Mouse (Mus musculus): Measurements from ENCODE around the gene Rnpep. TPM values are rescaled to one million over a fixed set of nuclear protein-coding genes. Genes with fewer than 3 reads are reported as not detected.
A peak's percentile ranks its signal among the peaks of the same experiment; 100 is the strongest.

Gene Rnpep
- polyA plus RNA-seq, 1 experiment from 2014 or later, result 20.0 TPM

- 4% methylated on average over 13 of the region's 13 CpGs for WGBS (ENCODE audit: insufficient replicate concordance)
- Histone ChIP-seq H3K27me3 (ENCODE audit: insufficient read depth, low read length) (no peaks in the 10 kb centered on the region), H3K4me1 (ENCODE audit: insufficient read depth) (peaks cover 13% of the 10 kb centered on the region), H3K4me2 (ENCODE audit: low read depth, low read length) (peak overlapping the region; percentile 78), H3K27ac (ENCODE audit: low read depth) (peak overlapping the region; percentile 92), H3K9me3 (ENCODE audit: low read length) (no peaks in the 10 kb centered on the region), H3K36me3 (replicated peaks; ENCODE audit: insufficient read depth, low read length) (peaks cover 12% of the 10 kb centered on the region), H3K9ac (replicated peaks) (peak overlapping the region; percentile 83), H3K4me3 (ENCODE audit: low read depth, low read length) (peak overlapping the region; percentile 84)
- TF ChIP-seq EP300 (IDR thresholded peaks at IDR 0.05; ENCODE audit: low read depth) (no peak), CTCF (IDR thresholded peaks at IDR 0.05; ENCODE audit: low read depth) (no peak)
- DNase-seq (peak; percentile 47), ATAC-seq (peak; percentile 75)
Measured at GRCm38 (mm10) chr1:135282536-135283286, 1.2 kb downstream of the Rnpep start.

DNA sequence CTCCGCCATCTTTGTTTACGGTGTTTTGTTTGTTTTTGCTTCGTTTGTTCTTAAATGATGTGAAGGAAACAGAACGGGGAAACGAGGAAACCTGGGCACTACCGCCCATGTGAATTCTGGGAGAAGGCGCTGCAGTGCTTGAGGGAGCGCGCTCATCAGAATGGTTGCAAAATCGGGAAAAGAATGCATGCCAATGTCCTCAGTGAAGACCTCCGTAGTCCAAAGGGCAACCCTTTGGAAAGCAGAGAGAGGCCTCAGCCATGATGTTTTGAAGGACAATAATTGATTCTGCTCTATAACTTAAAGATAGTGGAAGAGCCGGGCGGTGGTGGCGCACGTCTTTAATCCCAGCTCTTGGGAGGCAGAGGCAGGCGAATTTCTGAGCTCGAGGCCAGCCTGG is 2.0 kb downstream of the Rnpep start:
- peak overlapping the region; percentile 78 for H3K4me2 ChIP-seq (ENCODE audit: low read depth, low read length)
- H3K9ac ChIP-seq (replicated peaks), result no peak overlapping the region
- no peaks in the 10 kb centered on the region for H3K27me3 ChIP-seq (ENCODE audit: insufficient read depth, low read length)
- DNase-seq (no peak), ATAC-seq (no peak)
- H3K4me1 ChIP-seq (ENCODE audit: insufficient read depth), result peaks cover 13% of the 10 kb centered on the region
- H3K4me3 ChIP-seq (ENCODE audit: low read depth, low read length), result peak overlapping the region; percentile 84
- no peaks in the 10 kb centered on the region for H3K9me3 ChIP-seq (ENCODE audit: low read length)
- TF ChIP-seq CTCF (IDR thresholded peaks at IDR 0.05; ENCODE audit: low read depth), result no peak
- TF ChIP-seq EP300 (IDR thresholded peaks at IDR 0.05; ENCODE audit: low read depth), result no peak
- peak overlapping the region; percentile 92 for H3K27ac ChIP-seq (ENCODE audit: low read depth)
- peaks cover 19% of the 10 kb centered on the region for H3K36me3 ChIP-seq (replicated peaks; ENCODE audit: insufficient read depth, low read length)
- WGBS (ENCODE audit: insufficient replicate concordance), result 88% methylated on average over 17 of the region's 17 CpGs

DNA sequence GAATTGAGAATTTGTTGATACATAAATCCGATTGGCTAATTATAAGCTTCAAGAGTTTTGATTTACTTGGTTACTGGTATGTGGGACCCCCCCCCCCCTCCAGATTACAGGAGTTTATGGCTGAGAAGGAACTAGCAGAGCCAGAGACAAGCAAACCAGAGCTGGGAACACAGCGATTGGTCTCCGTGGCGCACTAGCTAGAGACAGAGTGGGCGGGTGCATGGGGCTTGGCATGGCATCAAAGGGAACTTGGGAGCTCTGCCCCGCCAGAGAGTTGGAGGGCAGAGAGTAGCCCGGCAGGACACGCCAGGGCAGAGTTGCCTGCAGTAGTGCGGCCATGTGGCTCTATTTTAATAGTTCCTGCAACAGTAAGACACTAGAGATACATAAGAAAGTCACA is 3.2 kb downstream of the Rnpep start:
- Histone ChIP-seq H3K36me3 (replicated peaks; ENCODE audit: insufficient read depth, low read length) (peaks cover 29% of the 10 kb centered on the region), H3K9me3 (ENCODE audit: low read length) (no peaks in the 10 kb centered on the region), H3K27me3 (ENCODE audit: insufficient read depth, low read length) (no peaks in the 10 kb centered on the region), H3K27ac (ENCODE audit: low read depth) (no peak overlapping the region), H3K4me2 (ENCODE audit: low read depth, low read length) (no peak overlapping the region), H3K4me3 (ENCODE audit: low read depth, low read length) (no peak overlapping the region), H3K9ac (replicated peaks) (no peak overlapping the region), H3K4me1 (ENCODE audit: insufficient read depth) (peaks cover 13% of the 10 kb centered on the region)
- peak; percentile 58 for DNase-seq
- WGBS (ENCODE audit: insufficient replicate concordance), result 68% methylated on average over 9 of the region's 9 CpGs
- TF ChIP-seq EP300 (IDR thresholded peaks at IDR 0.05; ENCODE audit: low read depth) (no peak), CTCF (IDR thresholded peaks at IDR 0.05; ENCODE audit: low read depth) (no peak)
- peak; percentile 22; the same call in 1 of the 2 replicates for ATAC-seq

DNA sequence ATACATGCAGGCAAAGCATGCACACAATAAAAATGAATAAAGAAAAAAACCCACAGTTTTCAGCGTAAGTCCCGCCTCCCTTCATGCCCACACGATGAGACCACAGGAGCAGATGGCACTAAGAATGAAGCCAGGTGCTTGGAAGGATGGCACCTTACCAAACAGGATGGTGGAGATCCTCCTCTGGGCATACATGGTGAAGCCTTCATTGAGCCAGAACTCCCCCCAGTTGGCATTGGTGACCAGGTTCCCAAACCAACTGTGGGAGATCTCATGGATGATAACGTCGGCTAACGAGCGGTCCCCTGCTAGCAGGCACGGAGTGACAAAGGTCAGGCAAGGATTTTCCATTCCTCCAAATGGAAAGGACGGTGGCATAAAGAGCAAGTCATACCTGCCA is 12.5 kb downstream of the Rnpep start:
- peaks cover 34% of the 10 kb centered on the region for H3K36me3 ChIP-seq (replicated peaks; ENCODE audit: insufficient read depth, low read length)
- 83% methylated on average over 9 of the region's 9 CpGs for WGBS (ENCODE audit: insufficient replicate concordance)
- H3K4me1 ChIP-seq (ENCODE audit: insufficient read depth), result no peaks in the 10 kb centered on the region
- no peak for TF ChIP-seq EP300 (IDR thresholded peaks at IDR 0.05; ENCODE audit: low read depth)
- no peak for TF ChIP-seq CTCF (IDR thresholded peaks at IDR 0.05; ENCODE audit: low read depth)
- H3K9ac ChIP-seq (replicated peaks), result no peak overlapping the region
- H3K4me3 ChIP-seq (ENCODE audit: low read depth, low read length), result no peak overlapping the region
- H3K27ac ChIP-seq (ENCODE audit: low read depth), result no peak overlapping the region
- H3K9me3 ChIP-seq (ENCODE audit: low read length), result no peaks in the 10 kb centered on the region
- ATAC-seq, result no peak
- no peak overlapping the region for H3K4me2 ChIP-seq (ENCODE audit: low read depth, low read length)
- DNase-seq, result no peak
- H3K27me3 ChIP-seq (ENCODE audit: insufficient read depth, low read length), result no peaks in the 10 kb centered on the region

- Histone ChIP-seq H3K36me3 (replicated peaks; ENCODE audit: insufficient read depth, low read length) (peaks cover 50% of the 10 kb centered on the region), H3K9ac (replicated peaks) (no peak overlapping the region), H3K27me3 (ENCODE audit: insufficient read depth, low read length) (no peaks in the 10 kb centered on the region), H3K9me3 (ENCODE audit: low read length) (no peaks in the 10 kb centered on the region), H3K4me3 (ENCODE audit: low read depth, low read length) (no peak overlapping the region), H3K4me2 (ENCODE audit: low read depth, low read length) (no peak overlapping the region), H3K27ac (ENCODE audit: low read depth) (0 out of 2 replicates have a peak overlapping the region, but pooled peaks have one; percentile 12), H3K4me1 (ENCODE audit: insufficient read depth) (no peaks in the 10 kb centered on the region)
- 40% methylated on average over 10 of the region's 10 CpGs for WGBS (ENCODE audit: insufficient replicate concordance)
- TF ChIP-seq CTCF (IDR thresholded peaks at IDR 0.05; ENCODE audit: low read depth), result peak; percentile 33; the same call in 1 of the 2 replicates
- TF ChIP-seq EP300 (IDR thresholded peaks at IDR 0.05; ENCODE audit: low read depth), result no peak
- DNase-seq (no peak), ATAC-seq (peak; percentile 51; the same call in 1 of the 2 replicates)
Measured at GRCm38 (mm10) chr1:135267663-135268446, 16.0 kb downstream of the Rnpep start.

- Histone ChIP-seq H3K4me1 (ENCODE audit: insufficient read depth) (no peaks in the 10 kb centered on the region), H3K9ac (replicated peaks) (no peak overlapping the region), H3K27me3 (ENCODE audit: insufficient read depth, low read length) (no peaks in the 10 kb centered on the region), H3K36me3 (replicated peaks; ENCODE audit: insufficient read depth, low read length) (peaks cover 42% of the 10 kb centered on the region), H3K27ac (ENCODE audit: low read depth) (no peak overlapping the region), H3K9me3 (ENCODE audit: low read length) (no peaks in the 10 kb centered on the region), H3K4me3 (ENCODE audit: low read depth, low read length) (no peak overlapping the region), H3K4me2 (ENCODE audit: low read depth, low read length) (no peak overlapping the region)
- ATAC-seq (0 out of 2 replicates have a peak, but pooled peaks have one; percentile 50), DNase-seq (no peak)
- WGBS (ENCODE audit: insufficient replicate concordance), result 37% methylated on average over 5 of the region's 5 CpGs
- TF ChIP-seq EP300 (IDR thresholded peaks at IDR 0.05; ENCODE audit: low read depth) (no peak), CTCF (IDR thresholded peaks at IDR 0.05; ENCODE audit: low read depth) (no peak)
Measured at GRCm38 (mm10) chr1:135265834-135266233, 18.1 kb downstream of the Rnpep start.

Measured in liver, postnatal 0 days (tissue).